Mouse (Mus musculus): ENCODE data around the gene Wipi1. TPM values are rescaled to one million over a fixed set of nuclear protein-coding genes. Genes with fewer than 3 reads are reported as not detected.

Wipi1 gene
- polyA plus RNA-seq, 1 experiment: 29.9 TPM

GRCm38 (mm10) chr11:109579999-109580398, 31.8 kb downstream of the Wipi1 start:
- no peak for TF ChIP-seq POLR2A (IDR thresholded peaks at IDR 0.05; ENCODE audit: control insufficient read depth, low read depth, low read length)
- TF ChIP-seq CTCF (IDR thresholded peaks at IDR 0.05; ENCODE audit: control insufficient read depth, insufficient read depth, insufficient replicate concordance, low read depth, low read length): no peak
- H3K36me3 ChIP-seq (ENCODE audit: control insufficient read depth, insufficient read depth, low read length): no peaks in the 10 kb centered on the region
- H3K4me3 ChIP-seq (ENCODE audit: control insufficient read depth, low read depth, low read length): no peak overlapping the region
- H3K4me1 ChIP-seq (ENCODE audit: control insufficient read depth, insufficient read depth, low read length): no peaks in the 10 kb centered on the region; the same call in 1 of the 2 replicates
- H3K27ac ChIP-seq (ENCODE audit: control insufficient read depth, insufficient read depth, low read depth, low read length): no peak overlapping the region; the same call in 1 of the 2 replicates
- H3K27me3 ChIP-seq (ENCODE audit: control insufficient read depth, insufficient read depth, low read length): no peaks in the 10 kb centered on the region

- H3K4me1 ChIP-seq (ENCODE audit: control insufficient read depth, insufficient read depth, low read length): no peaks in the 10 kb centered on the region; the same call in 1 of the 2 replicates
- H3K36me3 ChIP-seq (ENCODE audit: control insufficient read depth, insufficient read depth, low read length): no peaks in the 10 kb centered on the region
- H3K27me3 ChIP-seq (ENCODE audit: control insufficient read depth, insufficient read depth, low read length): no peaks in the 10 kb centered on the region
- no peak overlapping the region for H3K27ac ChIP-seq (ENCODE audit: control insufficient read depth, insufficient read depth, low read depth, low read length)
- TF ChIP-seq CTCF (IDR thresholded peaks at IDR 0.05; ENCODE audit: control insufficient read depth, insufficient read depth, insufficient replicate concordance, low read depth, low read length) (no peak), POLR2A (IDR thresholded peaks at IDR 0.05; ENCODE audit: control insufficient read depth, low read depth, low read length) (no peak)
- no peak overlapping the region for H3K4me3 ChIP-seq (ENCODE audit: control insufficient read depth, low read depth, low read length)
These were observed 33.2 kb downstream of the Wipi1 start for GRCm38 (mm10) chr11:109578536-109578935.

GRCm38 (mm10) chr11:109575832-109576231, 35.9 kb downstream of the Wipi1 start:
- Histone ChIP-seq H3K4me1 (ENCODE audit: control insufficient read depth, insufficient read depth, low read length) (no peaks in the 10 kb centered on the region; the same call in 1 of the 2 replicates), H3K4me3 (ENCODE audit: control insufficient read depth, low read depth, low read length) (no peak overlapping the region), H3K27ac (ENCODE audit: control insufficient read depth, insufficient read depth, low read depth, low read length) (no peak overlapping the region), H3K36me3 (ENCODE audit: control insufficient read depth, insufficient read depth, low read length) (no peaks in the 10 kb centered on the region), H3K27me3 (ENCODE audit: control insufficient read depth, insufficient read depth, low read length) (no peaks in the 10 kb centered on the region)
- no peak for TF ChIP-seq POLR2A (IDR thresholded peaks at IDR 0.05; ENCODE audit: control insufficient read depth, low read depth, low read length)
- TF ChIP-seq CTCF (IDR thresholded peaks at IDR 0.05; ENCODE audit: control insufficient read depth, insufficient read depth, insufficient replicate concordance, low read depth, low read length): no peak

GRCm38 (mm10) chr11:109574604-109575003, 37.2 kb downstream of the Wipi1 start:
- no peaks in the 10 kb centered on the region for H3K27me3 ChIP-seq (ENCODE audit: control insufficient read depth, insufficient read depth, low read length)
- no peaks in the 10 kb centered on the region for H3K36me3 ChIP-seq (ENCODE audit: control insufficient read depth, insufficient read depth, low read length)
- H3K4me1 ChIP-seq (ENCODE audit: control insufficient read depth, insufficient read depth, low read length): no peaks in the 10 kb centered on the region; the same call in 1 of the 2 replicates
- TF ChIP-seq POLR2A (IDR thresholded peaks at IDR 0.05; ENCODE audit: control insufficient read depth, low read depth, low read length) (no peak), CTCF (IDR thresholded peaks at IDR 0.05; ENCODE audit: control insufficient read depth, insufficient read depth, insufficient replicate concordance, low read depth, low read length) (no peak)
- no peak overlapping the region for H3K27ac ChIP-seq (ENCODE audit: control insufficient read depth, insufficient read depth, low read depth, low read length)
- no peak overlapping the region for H3K4me3 ChIP-seq (ENCODE audit: control insufficient read depth, low read depth, low read length)

- Histone ChIP-seq H3K4me1 (ENCODE audit: control insufficient read depth, insufficient read depth, low read length) (no peaks in the 10 kb centered on the region), H3K4me3 (ENCODE audit: control insufficient read depth, low read depth, low read length) (no peak overlapping the region), H3K27ac (ENCODE audit: control insufficient read depth, insufficient read depth, low read depth, low read length) (no peak overlapping the region), H3K36me3 (ENCODE audit: control insufficient read depth, insufficient read depth, low read length) (no peaks in the 10 kb centered on the region), H3K27me3 (ENCODE audit: control insufficient read depth, insufficient read depth, low read length) (no peaks in the 10 kb centered on the region)
- TF ChIP-seq CTCF (IDR thresholded peaks at IDR 0.05; ENCODE audit: control insufficient read depth, insufficient read depth, insufficient replicate concordance, low read depth, low read length) (no peak), POLR2A (IDR thresholded peaks at IDR 0.05; ENCODE audit: control insufficient read depth, low read depth, low read length) (no peak)
These were observed 39.7 kb downstream of the Wipi1 start for GRCm38 (mm10) chr11:109572051-109572450.

GRCm38 (mm10) chr11:109569809-109570208, 42.0 kb downstream of the Wipi1 start:
- H3K4me3 ChIP-seq (ENCODE audit: control insufficient read depth, low read depth, low read length): no peak overlapping the region
- H3K4me1 ChIP-seq (ENCODE audit: control insufficient read depth, insufficient read depth, low read length): no peaks in the 10 kb centered on the region
- H3K36me3 ChIP-seq (ENCODE audit: control insufficient read depth, insufficient read depth, low read length): no peaks in the 10 kb centered on the region
- TF ChIP-seq POLR2A (IDR thresholded peaks at IDR 0.05; ENCODE audit: control insufficient read depth, low read depth, low read length) (no peak), CTCF (IDR thresholded peaks at IDR 0.05; ENCODE audit: control insufficient read depth, insufficient read depth, insufficient replicate concordance, low read depth, low read length) (no peak)
- H3K27me3 ChIP-seq (ENCODE audit: control insufficient read depth, insufficient read depth, low read length): no peaks in the 10 kb centered on the region
- no peak overlapping the region for H3K27ac ChIP-seq (ENCODE audit: control insufficient read depth, insufficient read depth, low read depth, low read length)

GRCm38 (mm10) chr11:109569007-109569618, 42.7 kb downstream of the Wipi1 start:
- H3K27ac ChIP-seq (ENCODE audit: control insufficient read depth, insufficient read depth, low read depth, low read length): no peak overlapping the region
- TF ChIP-seq CTCF (IDR thresholded peaks at IDR 0.05; ENCODE audit: control insufficient read depth, insufficient read depth, insufficient replicate concordance, low read depth, low read length): no peak
- no peak for TF ChIP-seq POLR2A (IDR thresholded peaks at IDR 0.05; ENCODE audit: control insufficient read depth, low read depth, low read length)
- H3K27me3 ChIP-seq (ENCODE audit: control insufficient read depth, insufficient read depth, low read length): no peaks in the 10 kb centered on the region
- no peak overlapping the region for H3K4me3 ChIP-seq (ENCODE audit: control insufficient read depth, low read depth, low read length)
- H3K4me1 ChIP-seq (ENCODE audit: control insufficient read depth, insufficient read depth, low read length): no peaks in the 10 kb centered on the region
- H3K36me3 ChIP-seq (ENCODE audit: control insufficient read depth, insufficient read depth, low read length): no peaks in the 10 kb centered on the region

Measured in testis, adult 2 months (tissue).